Mouse (Mus musculus): Measurements from ENCODE around the gene Mcfd2. TPM values are rescaled to one million over a fixed set of nuclear protein-coding genes. Genes with fewer than 3 reads are reported as not detected.

Gene Mcfd2
- polyA plus RNA-seq, 1 experiment: 84.8 TPM

DNA sequence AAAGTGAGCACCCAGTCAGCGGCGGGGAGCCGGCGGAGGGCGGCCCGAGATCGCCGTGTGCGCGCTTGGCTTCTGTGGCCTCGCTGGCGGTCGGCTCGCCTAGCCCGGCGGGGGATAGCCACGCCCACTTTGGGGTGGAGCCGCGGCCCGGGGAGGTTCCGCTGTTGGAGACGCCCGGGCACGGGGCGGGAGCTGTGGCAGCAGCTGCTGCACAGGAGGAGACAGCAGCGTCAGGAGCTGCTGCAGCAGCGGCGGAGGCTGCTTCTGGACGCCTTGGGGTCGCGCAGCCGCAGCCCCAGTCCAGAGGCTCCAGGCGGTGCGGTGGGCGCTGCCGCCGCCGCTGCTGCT lies 16.9 kb upstream of the Mcfd2 start, which contains the start of gene Ttc7:
Ttc7 (plus strand) TSS at position 181 of the 348 bp plus-strand sequence.
- Histone ChIP-seq H3K4me3 (ENCODE audit: insufficient read depth, low read length) (peak within 1 kb of the TSS; percentile 80), H3K4me1 (ENCODE audit: control insufficient read depth, insufficient read depth, low read length) (peaks cover 46% of the 10 kb centered on the region), H3K27ac (ENCODE audit: insufficient read depth, low read depth, low read length) (peak within 1 kb of the TSS; percentile 90)
- TF ChIP-seq POLR2A (IDR thresholded peaks at IDR 0.05; ENCODE audit: borderline replicate concordance, low read depth, low read length): no peak; the same call in 1 of the 2 replicates
- no peak for TF ChIP-seq CTCF (IDR thresholded peaks at IDR 0.05; ENCODE audit: low read depth, low read length)

DNA sequence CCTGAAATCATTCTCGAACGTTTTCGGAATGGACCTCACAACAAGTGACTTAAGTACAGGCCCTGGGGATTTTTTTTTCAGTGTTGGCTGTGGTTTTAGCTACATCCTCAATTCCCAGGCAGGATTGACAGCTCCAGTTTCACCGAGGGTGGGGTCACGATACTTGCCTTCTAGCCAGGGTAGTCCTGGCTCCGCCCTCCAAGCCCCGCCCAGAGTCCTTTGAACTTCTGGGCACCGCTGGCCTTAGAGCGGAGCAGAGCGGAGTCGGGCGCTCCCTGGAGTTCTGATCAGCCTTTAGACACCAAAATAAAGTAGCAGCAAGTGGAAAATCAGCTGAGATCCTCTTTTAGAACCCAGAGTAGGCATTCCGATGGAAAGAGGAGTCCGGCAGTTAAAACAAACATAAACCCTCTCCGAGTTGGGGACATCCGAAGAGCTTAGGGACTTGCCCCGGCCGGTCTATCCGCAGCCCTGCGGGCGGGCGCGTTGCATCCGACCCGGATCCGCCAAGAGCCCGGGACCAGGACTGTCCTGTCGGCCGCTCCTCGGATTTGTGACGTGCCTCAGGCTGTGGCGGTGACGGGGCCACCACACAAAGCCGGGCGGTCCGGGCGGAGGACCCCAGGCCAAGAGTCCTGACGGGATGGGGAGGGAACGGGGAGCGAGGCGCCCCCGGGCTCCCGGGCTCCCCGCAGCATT lies 16.4 kb upstream of the Mcfd2 start:
- peaks cover 46% of the 10 kb centered on the region for H3K4me1 ChIP-seq (ENCODE audit: control insufficient read depth, insufficient read depth, low read length)
- H3K27ac ChIP-seq (ENCODE audit: insufficient read depth, low read depth, low read length): peak overlapping the region; percentile 90
- TF ChIP-seq POLR2A (IDR thresholded peaks at IDR 0.05; ENCODE audit: borderline replicate concordance, low read depth, low read length): no peak
- TF ChIP-seq CTCF (IDR thresholded peaks at IDR 0.05; ENCODE audit: low read depth, low read length): no peak
- H3K4me3 ChIP-seq (ENCODE audit: insufficient read depth, low read length): peak overlapping the region; percentile 80

DNA sequence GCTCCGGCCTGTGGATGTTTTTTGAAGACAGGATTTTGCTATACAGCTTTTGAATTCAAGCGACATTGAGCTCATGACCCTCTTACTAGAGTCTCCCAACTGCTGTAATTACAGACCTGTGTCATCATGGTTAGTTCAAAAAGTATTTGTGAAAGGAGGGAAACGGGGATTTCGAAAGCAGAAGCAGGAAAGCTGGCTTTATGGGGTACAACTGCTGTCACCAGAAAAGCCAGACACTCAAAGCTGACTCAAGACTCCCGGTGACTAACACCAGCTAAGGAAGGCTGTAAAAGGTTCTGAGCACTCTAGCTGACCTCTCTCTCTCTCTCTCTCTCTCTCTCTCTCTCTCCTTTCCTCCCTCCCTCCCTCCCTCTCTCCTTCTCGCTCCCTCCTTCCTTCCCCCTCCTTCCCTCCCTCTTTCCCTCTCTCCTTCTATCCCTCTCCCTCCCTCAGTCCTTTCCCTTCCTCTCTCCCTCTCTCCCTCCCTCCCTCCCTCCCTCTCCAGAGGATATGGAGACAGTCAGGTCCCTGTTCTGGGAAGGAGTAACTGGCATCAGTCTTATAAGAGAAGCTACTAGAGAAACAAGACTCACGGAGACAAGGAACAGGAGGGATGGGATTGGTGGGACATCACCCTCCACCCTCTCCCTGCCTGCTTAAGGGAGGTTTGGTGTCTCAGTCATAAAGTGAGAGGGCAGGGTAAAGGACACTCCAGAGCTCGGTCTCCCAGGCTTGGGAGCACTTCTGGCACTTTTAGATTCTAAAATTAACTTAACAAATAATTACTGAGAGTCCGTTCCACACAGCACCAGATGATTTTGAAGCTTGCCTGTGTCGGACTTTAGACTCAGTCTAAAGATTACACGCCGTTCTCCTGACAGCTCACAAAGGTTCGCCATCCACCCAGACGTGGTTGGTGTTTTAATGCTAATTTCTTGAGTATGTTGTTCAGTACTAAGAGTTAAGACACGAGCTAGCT lies 9.9 kb upstream of the Mcfd2 start:
- TF ChIP-seq CTCF (IDR thresholded peaks at IDR 0.05; ENCODE audit: low read depth, low read length) (no peak), POLR2A (IDR thresholded peaks at IDR 0.05; ENCODE audit: borderline replicate concordance, low read depth, low read length) (no peak)
- Histone ChIP-seq H3K27ac (ENCODE audit: insufficient read depth, low read depth, low read length) (peak overlapping the region; percentile 45), H3K4me1 (ENCODE audit: control insufficient read depth, insufficient read depth, low read length) (peaks cover 46% of the 10 kb centered on the region)

DNA sequence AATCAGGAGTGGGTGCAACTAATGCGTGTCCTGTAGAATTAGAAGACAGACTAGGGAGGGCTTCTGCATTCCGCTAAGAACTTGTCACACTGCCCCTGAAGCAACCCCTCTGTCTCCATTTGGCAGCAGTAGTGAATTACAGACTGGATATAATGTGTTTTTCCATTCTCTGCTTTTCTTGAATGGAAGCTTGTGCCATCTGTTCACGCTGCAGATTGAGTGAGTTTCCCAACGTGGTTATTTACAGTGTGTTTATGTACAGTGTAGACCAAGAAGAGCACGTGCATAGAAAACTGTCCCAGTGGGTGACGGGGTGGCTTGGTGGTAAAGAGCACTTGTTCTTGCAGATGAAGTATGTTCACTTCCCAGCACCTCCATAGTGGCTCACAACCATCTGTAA lies 3.7 kb upstream of the Mcfd2 start:
- no peak overlapping the region for H3K27ac ChIP-seq (ENCODE audit: insufficient read depth, low read depth, low read length)
- peaks cover 32% of the 10 kb centered on the region for H3K4me1 ChIP-seq (ENCODE audit: control insufficient read depth, insufficient read depth, low read length)
- no peak overlapping the region for H3K4me3 ChIP-seq (ENCODE audit: insufficient read depth, low read length)
- TF ChIP-seq POLR2A (IDR thresholded peaks at IDR 0.05; ENCODE audit: borderline replicate concordance, low read depth, low read length) (no peak), CTCF (IDR thresholded peaks at IDR 0.05; ENCODE audit: low read depth, low read length) (no peak)

More for the DNA sequence above, 9.9 kb upstream of the Mcfd2 start:
- H3K4me3 ChIP-seq (ENCODE audit: insufficient read depth, low read length): peak overlapping the region; percentile 24

DNA sequence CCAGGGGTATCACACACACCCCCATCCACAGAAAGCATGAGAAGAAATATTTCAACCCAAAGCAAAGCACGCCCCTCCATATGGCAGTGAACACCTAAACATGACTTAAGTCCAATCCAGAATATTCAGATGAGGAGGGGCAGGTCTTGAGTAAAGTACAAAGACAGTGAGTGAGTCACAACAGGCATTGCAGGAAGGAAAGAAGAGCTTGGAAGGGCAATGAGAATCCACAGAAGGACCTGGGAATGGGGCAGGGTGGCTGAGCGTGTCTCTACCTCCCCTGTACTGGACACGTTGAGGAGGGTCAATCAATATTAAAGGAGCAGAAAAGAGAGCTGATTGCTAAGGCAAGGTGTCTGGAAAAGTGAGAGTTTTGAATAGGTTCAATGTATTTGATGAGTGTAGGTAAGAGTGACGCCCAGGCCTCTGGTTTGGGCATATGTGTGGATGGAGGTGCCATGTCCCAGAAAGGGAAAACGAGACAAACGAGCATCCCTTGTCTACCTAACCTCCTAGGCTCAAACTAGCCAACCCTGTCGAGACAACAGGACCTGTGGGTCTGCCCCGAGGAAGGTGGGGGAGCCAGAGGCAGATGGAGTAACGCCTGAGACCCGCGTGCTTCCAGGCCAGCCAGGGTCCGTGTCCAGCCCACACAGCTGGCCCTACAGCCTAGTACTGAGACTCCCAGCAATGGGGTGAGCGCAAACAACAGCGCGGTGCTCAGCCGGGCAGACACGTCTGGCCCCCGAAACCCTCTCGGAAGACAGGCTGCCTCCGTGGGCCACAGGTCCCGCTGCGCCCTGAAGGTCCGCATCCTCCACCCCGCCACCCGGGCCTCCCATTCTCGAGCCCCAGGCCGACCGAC lies 576 bp downstream of the Mcfd2 start:
- Histone ChIP-seq H3K27ac (ENCODE audit: insufficient read depth, low read depth, low read length) (peak overlapping the region; percentile 6), H3K4me1 (ENCODE audit: control insufficient read depth, insufficient read depth, low read length) (peaks cover 28% of the 10 kb centered on the region), H3K4me3 (ENCODE audit: insufficient read depth, low read length) (peak overlapping the region; percentile 74)
- no peak for TF ChIP-seq CTCF (IDR thresholded peaks at IDR 0.05; ENCODE audit: low read depth, low read length)
- no peak for TF ChIP-seq POLR2A (IDR thresholded peaks at IDR 0.05; ENCODE audit: borderline replicate concordance, low read depth, low read length)

DNA sequence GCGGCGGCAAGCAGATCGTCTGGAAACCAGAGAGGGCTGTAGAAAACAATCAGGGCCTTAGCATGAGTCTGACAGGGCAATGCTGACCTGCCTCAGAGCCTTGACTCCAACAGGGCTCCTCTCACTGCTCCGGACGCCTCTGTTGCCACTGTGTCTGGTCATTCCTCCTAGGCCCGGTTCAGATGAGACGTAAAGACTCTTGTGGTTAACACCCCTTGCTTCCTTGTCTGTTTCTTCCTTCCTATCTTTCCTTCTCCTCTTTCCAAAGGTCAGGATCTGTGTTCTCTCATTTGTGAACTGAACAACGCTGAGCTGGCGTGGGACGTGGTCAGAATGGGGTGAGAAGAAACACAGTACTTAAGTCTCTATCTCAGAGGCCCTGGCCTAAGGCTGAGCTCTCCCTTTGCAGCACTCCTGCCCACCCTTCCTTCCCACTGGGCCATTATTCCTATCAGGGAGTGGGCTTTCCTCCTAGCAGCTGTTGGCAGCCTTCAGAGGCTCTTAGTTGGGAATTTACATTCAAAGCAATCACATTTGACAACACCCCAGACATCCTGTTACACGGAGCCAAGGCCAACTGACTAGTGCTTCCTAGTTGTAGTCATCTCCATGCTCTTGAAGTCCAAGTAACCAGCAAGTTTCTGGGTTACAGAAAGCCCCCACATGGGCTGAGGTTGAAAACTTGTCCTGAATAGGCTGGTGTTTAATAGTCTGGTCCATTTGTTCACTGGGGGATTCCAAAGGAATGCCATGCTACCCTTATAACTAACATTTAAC lies 1.5 kb downstream of the Mcfd2 start:
- no peak overlapping the region; the same call in 1 of the 2 replicates for H3K27ac ChIP-seq (ENCODE audit: insufficient read depth, low read depth, low read length)
- peaks cover 28% of the 10 kb centered on the region for H3K4me1 ChIP-seq (ENCODE audit: control insufficient read depth, insufficient read depth, low read length)
- no peak for TF ChIP-seq POLR2A (IDR thresholded peaks at IDR 0.05; ENCODE audit: borderline replicate concordance, low read depth, low read length)
- no peak for TF ChIP-seq CTCF (IDR thresholded peaks at IDR 0.05; ENCODE audit: low read depth, low read length)
- H3K4me3 ChIP-seq (ENCODE audit: insufficient read depth, low read length): peak overlapping the region; percentile 74

DNA sequence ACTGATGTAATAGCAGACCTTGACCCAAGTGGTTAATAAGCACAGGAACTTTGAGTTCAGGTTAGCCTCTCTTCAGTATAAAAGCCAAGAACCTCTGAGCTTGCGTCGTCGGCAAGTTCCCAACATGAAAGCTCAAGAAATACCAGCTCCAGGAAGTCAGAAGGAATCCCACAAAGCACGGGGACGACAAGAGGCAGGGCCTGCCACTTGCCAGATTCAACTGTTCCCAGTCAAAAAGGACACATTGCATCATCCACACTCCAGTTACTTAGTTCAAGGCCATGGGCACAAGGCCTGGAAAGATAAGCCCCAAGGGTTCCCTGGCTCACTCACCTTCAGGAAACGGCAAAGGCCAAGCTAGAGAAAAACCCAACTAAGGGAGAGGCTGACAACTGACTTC lies 2.3 kb downstream of the Mcfd2 start:
- TF ChIP-seq POLR2A (IDR thresholded peaks at IDR 0.05; ENCODE audit: borderline replicate concordance, low read depth, low read length) (no peak), CTCF (IDR thresholded peaks at IDR 0.05; ENCODE audit: low read depth, low read length) (no peak)
- Histone ChIP-seq H3K4me3 (ENCODE audit: insufficient read depth, low read length) (no peak overlapping the region), H3K4me1 (ENCODE audit: control insufficient read depth, insufficient read depth, low read length) (peaks cover 28% of the 10 kb centered on the region), H3K27ac (ENCODE audit: insufficient read depth, low read depth, low read length) (no peak overlapping the region)

DNA sequence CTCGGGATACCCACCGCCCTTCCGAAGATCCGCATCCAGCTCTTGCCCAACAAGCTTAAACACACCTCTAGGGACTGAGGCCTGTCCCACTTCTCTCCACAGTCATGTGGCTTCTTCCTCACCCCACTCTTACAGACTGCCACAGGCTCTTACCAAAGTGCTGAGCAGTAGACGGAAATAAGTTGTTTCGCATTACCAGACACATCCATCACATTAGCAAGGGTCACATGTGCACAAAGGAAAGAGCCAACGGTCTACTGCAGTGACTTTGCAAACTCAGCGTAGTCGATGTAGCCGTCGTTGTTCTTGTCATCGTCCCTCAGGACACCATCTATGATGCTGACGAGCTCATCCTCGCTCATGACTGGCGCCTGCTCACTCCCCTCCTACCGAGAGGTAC lies 10.1 kb downstream of the Mcfd2 start:
- Histone ChIP-seq H3K4me3 (ENCODE audit: insufficient read depth, low read length) (no peak overlapping the region), H3K27ac (ENCODE audit: insufficient read depth, low read depth, low read length) (no peak overlapping the region), H3K4me1 (ENCODE audit: control insufficient read depth, insufficient read depth, low read length) (peaks cover 3% of the 10 kb centered on the region; the same call in 1 of the 2 replicates)
- TF ChIP-seq POLR2A (IDR thresholded peaks at IDR 0.05; ENCODE audit: borderline replicate concordance, low read depth, low read length) (no peak), CTCF (IDR thresholded peaks at IDR 0.05; ENCODE audit: low read depth, low read length) (no peak)
